Mouse (Mus musculus): ENCODE data around the gene Lrsam1. TPM values are rescaled to one million over a fixed set of nuclear protein-coding genes. Genes with fewer than 3 reads are reported as not detected.

The Lrsam1 gene
- polyA plus RNA-seq, 1 experiment from 2014 or later: 9.7 TPM

- peak overlapping the region; percentile 96 for H3K4me2 ChIP-seq
- ATAC-seq (ENCODE audit: borderline replicate concordance, extremely low read depth, low FRiP score, low TSS enrichment): no peak
- no peak overlapping the region for H3K27ac ChIP-seq
- 8% methylated on average over 4 of the region's 4 CpGs for WGBS
- no peaks in the 10 kb centered on the region for H3K27me3 ChIP-seq
- H3K4me1 ChIP-seq: peaks cover 14% of the 10 kb centered on the region
- H3K9ac ChIP-seq: 0 out of 2 replicates have a peak overlapping the region, but pooled peaks have one; percentile 0
- no peaks in the 10 kb centered on the region for H3K9me3 ChIP-seq
- peak overlapping the region; percentile 73 for H3K4me3 ChIP-seq
- H3K36me3 ChIP-seq: no peaks in the 10 kb centered on the region
These were observed 21.3 kb upstream of the Lrsam1 start for GRCm38 (mm10) chr2:32982700-32983099.

GRCm38 (mm10) chr2:32981725-32982271 lies 20.4 kb upstream of the Lrsam1 start, which contains the start of gene Slc2a8:
Gene Slc2a8 (minus strand): TSS chr2:32982083.
- Histone ChIP-seq H3K9me3 (no peaks in the 10 kb centered on the region), H3K4me1 (peaks cover 14% of the 10 kb centered on the region), H3K9ac (peak within 1 kb of the TSS; percentile 79), H3K4me2 (peak within 1 kb of the TSS; percentile 96), H3K4me3 (peak within 1 kb of the TSS; percentile 73), H3K36me3 (no peaks in the 10 kb centered on the region), H3K27me3 (no peaks in the 10 kb centered on the region), H3K27ac (peak within 1 kb of the TSS; percentile 30)
- peak; percentile 98 for ATAC-seq (ENCODE audit: borderline replicate concordance, extremely low read depth, low FRiP score, low TSS enrichment)
- under 1% methylated on average over 50 of the region's 50 CpGs for WGBS

DNA sequence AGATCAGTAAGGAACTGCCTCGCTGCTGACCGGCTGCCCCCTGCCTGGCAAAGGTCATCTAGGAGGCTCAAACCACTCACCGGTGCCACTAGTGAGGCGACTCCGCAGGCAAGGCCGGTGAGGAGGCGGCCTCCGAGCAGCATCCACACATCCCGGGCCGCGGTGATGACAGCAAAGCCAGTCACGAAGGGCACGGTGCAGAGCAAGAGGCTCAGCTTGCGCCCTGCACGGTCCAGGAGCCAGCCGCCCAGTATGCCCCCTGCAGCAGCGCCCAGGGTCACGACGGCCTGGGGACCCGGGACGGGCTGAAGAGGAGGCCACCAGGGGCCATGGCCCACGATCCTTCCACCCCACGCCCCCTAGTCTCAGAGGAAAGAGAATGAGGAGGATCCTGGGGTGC lies 19.9 kb upstream of the Lrsam1 start:
- no peaks in the 10 kb centered on the region for H3K27me3 ChIP-seq
- peak; percentile 16; the same call in 1 of the 2 replicates for ATAC-seq (ENCODE audit: borderline replicate concordance, extremely low read depth, low FRiP score, low TSS enrichment)
- H3K4me1 ChIP-seq: peaks cover 14% of the 10 kb centered on the region
- H3K4me3 ChIP-seq: peak overlapping the region; percentile 73
- H3K4me2 ChIP-seq: peak overlapping the region; percentile 96
- H3K27ac ChIP-seq: peak overlapping the region; percentile 30; the same call in 1 of the 2 replicates
- no peaks in the 10 kb centered on the region for H3K36me3 ChIP-seq
- H3K9me3 ChIP-seq: no peaks in the 10 kb centered on the region
- H3K9ac ChIP-seq: peak overlapping the region; percentile 79
- WGBS: 1% methylated on average over 23 of the region's 23 CpGs

GRCm38 (mm10) chr2:32979675-32980074 lies 18.3 kb upstream of the Lrsam1 start:
- Histone ChIP-seq H3K27ac (no peak overlapping the region), H3K4me3 (no peak overlapping the region), H3K36me3 (no peaks in the 10 kb centered on the region), H3K9ac (no peak overlapping the region), H3K27me3 (no peaks in the 10 kb centered on the region), H3K4me2 (no peak overlapping the region), H3K4me1 (peaks cover 14% of the 10 kb centered on the region), H3K9me3 (no peaks in the 10 kb centered on the region)
- 77% methylated on average over 7 of the region's 7 CpGs for WGBS
- no peak for ATAC-seq (ENCODE audit: borderline replicate concordance, extremely low read depth, low FRiP score, low TSS enrichment)

GRCm38 (mm10) chr2:32978675-32979074 lies 17.3 kb upstream of the Lrsam1 start:
- Histone ChIP-seq H3K9me3 (no peaks in the 10 kb centered on the region), H3K4me3 (no peak overlapping the region), H3K4me2 (no peak overlapping the region), H3K27ac (no peak overlapping the region), H3K4me1 (peaks cover 14% of the 10 kb centered on the region), H3K36me3 (no peaks in the 10 kb centered on the region), H3K27me3 (no peaks in the 10 kb centered on the region), H3K9ac (no peak overlapping the region)
- 63% methylated on average over 3 of the region's 3 CpGs for whole genome bisulfite sequencing
- ATAC-seq (ENCODE audit: borderline replicate concordance, extremely low read depth, low FRiP score, low TSS enrichment): no peak

DNA sequence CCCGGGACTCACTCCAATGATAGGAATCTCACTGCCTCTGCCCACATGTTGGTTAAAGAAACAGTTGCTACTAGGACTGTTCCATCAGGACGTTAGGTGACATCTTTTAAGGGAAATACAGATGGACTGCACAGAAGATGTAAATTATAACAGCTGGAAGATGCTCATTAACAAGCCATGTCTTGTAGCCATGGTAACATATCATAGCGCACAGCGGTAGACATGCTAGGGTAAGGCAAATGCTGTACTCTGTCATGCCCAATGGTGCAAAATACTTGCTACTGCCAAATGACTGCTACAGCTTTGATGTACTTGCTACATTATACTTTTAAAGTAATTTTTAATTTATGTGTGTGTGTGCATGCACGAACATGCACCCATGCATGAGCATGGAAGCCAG lies 15.7 kb upstream of the Lrsam1 start:
- ATAC-seq (ENCODE audit: borderline replicate concordance, extremely low read depth, low FRiP score, low TSS enrichment): no peak
- Histone ChIP-seq H3K4me3 (no peak overlapping the region), H3K4me2 (no peak overlapping the region), H3K4me1 (peaks cover 9% of the 10 kb centered on the region), H3K27ac (no peak overlapping the region), H3K36me3 (no peaks in the 10 kb centered on the region), H3K27me3 (no peaks in the 10 kb centered on the region), H3K9me3 (no peaks in the 10 kb centered on the region), H3K9ac (no peak overlapping the region)
- 76% methylated on average over 5 of the region's 5 CpGs for WGBS

DNA sequence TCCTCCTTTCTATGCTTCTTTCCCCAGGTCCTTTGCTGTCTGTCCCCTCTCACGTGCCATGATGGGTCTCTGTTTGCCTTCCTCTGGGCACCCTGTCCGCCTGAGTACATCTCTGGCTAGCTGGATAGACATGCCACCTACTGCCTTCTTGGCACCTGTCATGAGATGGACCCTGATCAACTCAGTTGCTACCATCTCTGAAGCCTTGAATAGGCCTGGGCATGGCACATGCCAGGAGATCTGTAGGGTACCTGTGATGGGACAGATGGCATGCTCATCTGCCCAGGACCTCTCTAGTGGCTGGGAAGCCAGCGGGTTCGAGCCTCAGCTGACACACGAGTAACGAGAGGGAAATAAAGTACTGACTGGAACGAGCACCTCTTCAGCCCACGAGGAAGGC lies 12.8 kb upstream of the Lrsam1 start:
- no peaks in the 10 kb centered on the region for H3K9me3 ChIP-seq
- H3K27ac ChIP-seq: no peak overlapping the region
- no peak overlapping the region for H3K4me3 ChIP-seq
- H3K27me3 ChIP-seq: no peaks in the 10 kb centered on the region
- H3K36me3 ChIP-seq: no peaks in the 10 kb centered on the region
- 81% methylated on average over 8 of the region's 8 CpGs for WGBS
- no peak for ATAC-seq (ENCODE audit: borderline replicate concordance, extremely low read depth, low FRiP score, low TSS enrichment)
- H3K4me2 ChIP-seq: no peak overlapping the region
- no peaks in the 10 kb centered on the region for H3K4me1 ChIP-seq
- H3K9ac ChIP-seq: no peak overlapping the region

DNA sequence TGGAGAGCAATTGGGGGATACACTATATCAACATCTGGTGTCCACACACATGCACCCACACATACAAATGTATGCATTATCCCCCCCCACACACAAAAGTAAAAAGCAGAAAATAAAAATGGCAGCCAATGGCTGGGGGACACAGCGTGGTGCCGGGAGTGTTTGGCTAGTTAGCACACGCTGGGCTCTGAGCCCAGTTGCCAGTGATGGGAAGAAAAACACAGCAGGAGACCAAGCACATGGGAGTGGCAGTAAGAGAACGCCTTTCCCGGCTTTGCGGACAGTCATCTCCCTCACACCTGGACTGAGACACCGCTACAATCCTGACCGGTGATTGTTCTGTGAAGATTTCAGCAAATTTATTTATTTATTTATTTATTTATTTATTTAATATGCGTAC lies 9.8 kb upstream of the Lrsam1 start:
- WGBS: 52% methylated on average over 9 of the region's 9 CpGs
- H3K4me3 ChIP-seq: no peak overlapping the region
- H3K36me3 ChIP-seq: no peaks in the 10 kb centered on the region
- no peak overlapping the region for H3K9ac ChIP-seq
- ATAC-seq (ENCODE audit: borderline replicate concordance, extremely low read depth, low FRiP score, low TSS enrichment): no peak
- no peaks in the 10 kb centered on the region for H3K27me3 ChIP-seq
- peaks cover 10% of the 10 kb centered on the region for H3K4me1 ChIP-seq
- no peak overlapping the region for H3K27ac ChIP-seq
- no peak overlapping the region for H3K4me2 ChIP-seq
- no peaks in the 10 kb centered on the region for H3K9me3 ChIP-seq

DNA sequence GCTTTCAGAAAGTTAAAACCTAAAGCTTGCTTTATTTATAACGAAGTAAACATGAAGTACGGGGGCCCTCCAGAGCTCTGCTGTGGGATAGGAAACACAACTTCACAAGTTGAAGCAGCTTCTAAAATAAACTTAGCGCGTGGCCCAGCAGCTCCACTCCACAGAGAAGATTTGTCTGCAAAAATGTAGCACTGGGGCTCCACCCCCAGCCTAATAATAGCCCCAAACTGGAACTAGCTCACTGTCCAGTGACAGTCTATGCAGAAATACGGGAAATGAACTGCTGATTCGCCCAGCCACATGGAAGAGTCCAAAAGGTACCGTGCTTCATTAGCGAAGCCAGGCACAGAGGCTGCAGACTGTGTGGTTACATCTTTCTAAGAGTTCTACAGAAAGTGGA lies 7.9 kb upstream of the Lrsam1 start:
- H3K4me3 ChIP-seq: no peak overlapping the region
- no peak for ATAC-seq (ENCODE audit: borderline replicate concordance, extremely low read depth, low FRiP score, low TSS enrichment)
- H3K27me3 ChIP-seq: no peaks in the 10 kb centered on the region
- H3K36me3 ChIP-seq: peaks cover 8% of the 10 kb centered on the region
- H3K9ac ChIP-seq: no peak overlapping the region
- peaks cover 26% of the 10 kb centered on the region for H3K4me1 ChIP-seq
- H3K9me3 ChIP-seq: no peaks in the 10 kb centered on the region
- no peak overlapping the region for H3K27ac ChIP-seq
- WGBS: 72% methylated on average over 8 of the region's 8 CpGs
- H3K4me2 ChIP-seq: no peak overlapping the region

- 84% methylated on average over 9 of the region's 9 CpGs for WGBS
- H3K4me3 ChIP-seq: 0 out of 2 replicates have a peak overlapping the region, but pooled peaks have one; percentile 60
- peaks cover 39% of the 10 kb centered on the region for H3K4me1 ChIP-seq
These were observed 6.7 kb upstream of the Lrsam1 start for GRCm38 (mm10) chr2:32968024-32968614.

GRCm38 (mm10) chr2:32966689-32967631 lies 5.5 kb upstream of the Lrsam1 start:
- H3K4me1 ChIP-seq: peaks cover 44% of the 10 kb centered on the region
- ATAC-seq (ENCODE audit: borderline replicate concordance, extremely low read depth, low FRiP score, low TSS enrichment): peak; percentile 84
- under 1% methylated on average over 55 of the region's 55 CpGs for WGBS

More at GRCm38 (mm10) chr2:32968024-32968614, 6.7 kb upstream of the Lrsam1 start:
- Histone ChIP-seq H3K27me3 (no peaks in the 10 kb centered on the region), H3K9me3 (no peaks in the 10 kb centered on the region), H3K4me2 (peak overlapping the region; percentile 94), H3K9ac (peak overlapping the region; percentile 76; the same call in 1 of the 2 replicates), H3K27ac (no peak overlapping the region), H3K36me3 (peaks cover 20% of the 10 kb centered on the region)
- no peak for ATAC-seq (ENCODE audit: borderline replicate concordance, extremely low read depth, low FRiP score, low TSS enrichment)

More at GRCm38 (mm10) chr2:32966689-32967631, 5.5 kb upstream of the Lrsam1 start:
- Histone ChIP-seq H3K9ac (peak overlapping the region; percentile 76), H3K9me3 (no peaks in the 10 kb centered on the region), H3K27me3 (no peaks in the 10 kb centered on the region), H3K4me3 (peak overlapping the region; percentile 60), H3K4me2 (peak overlapping the region; percentile 94), H3K27ac (peak overlapping the region; percentile 99), H3K36me3 (peaks cover 24% of the 10 kb centered on the region)

Measured in lung, embryonic 15.5 days (tissue).